In the genomic region with DNA sequence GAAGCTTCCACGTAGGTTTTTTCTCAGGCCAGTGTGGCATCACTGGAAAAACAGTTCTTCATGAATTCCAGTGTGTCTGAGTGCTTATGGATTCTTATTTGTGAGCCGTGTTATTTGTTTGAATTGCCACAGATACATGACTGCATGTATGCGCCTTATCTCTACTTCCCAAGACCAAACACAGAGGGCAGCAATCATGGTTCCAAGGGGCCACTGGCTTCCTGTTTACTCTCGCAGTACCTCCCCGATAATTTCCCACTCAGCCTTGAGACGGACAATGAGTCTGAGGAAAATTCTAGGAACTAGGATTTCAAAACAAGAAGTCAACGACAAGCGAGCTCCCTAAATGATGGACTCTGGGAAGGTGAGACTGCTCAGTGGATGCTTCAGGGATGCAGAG, we compare ENCODE assay signal across 26 mouse cellular contexts.
DNase-seq lines count a peak whose midpoint lies in the region; TF ChIP-seq lines count a peak whose summit lies in the region.
"Had no signal": no experiment of that assay in that cellular context is flagged by ENCODE, and none has a peak within 500 bp of the region (broad histone marks: within the 10 kb centered on the region; RNA-seq: fewer than 3 reads in every experiment).

No protein-coding gene starts in this region.

- no peaks in the 10 kb centered on the region for H3K27me3 ChIP-seq in kidney, adult 2 months (replicated peaks; ENCODE audit: control insufficient read depth, insufficient read depth, low read length)
- no peaks in the 10 kb centered on the region for H3K27me3 ChIP-seq in thymus, adult 2 months (ENCODE audit: control insufficient read depth, insufficient read depth, low read length)
- H3K27me3 ChIP-seq: CH12.LX; forebrain, embryonic 13.5 days; heart, embryonic 13.5 days; hindbrain, embryonic 13.5 days; Patski had no signal

- no peak for TF ChIP-seq POLR2A in kidney, adult 2 months (IDR thresholded peaks at IDR 0.05; ENCODE audit: low read depth, low read length)
- no peak for TF ChIP-seq POLR2A in lung, adult 2 months (IDR thresholded peaks at IDR 0.05; ENCODE audit: borderline replicate concordance, extremely low read depth, low read depth, low read length)
- no peak for TF ChIP-seq POLR2A in thymus, adult 2 months (IDR thresholded peaks at IDR 0.05; ENCODE audit: control insufficient read depth, extremely low read depth, insufficient read depth, low read length, poor library complexity)

- peaks cover 14% of the 10 kb centered on the region; the same call in 1 of the 2 replicates for H3K4me1 ChIP-seq in kidney, adult 2 months (ENCODE audit: control insufficient read depth, insufficient read depth, low read length)
- no peaks in the 10 kb centered on the region; the same call in 1 of the 2 replicates for H3K4me1 ChIP-seq in lung, adult 2 months (ENCODE audit: control insufficient read depth, insufficient read depth, low read length)
- no peaks in the 10 kb centered on the region for H3K4me1 ChIP-seq in thymus, adult 2 months (replicated peaks; ENCODE audit: control insufficient read depth, insufficient read depth, low read length)
- H3K4me1 ChIP-seq: forebrain, embryonic 13.5 days; heart, embryonic 10.5 days; heart, embryonic 13.5 days had no signal

- 0 out of 2 replicates have a peak overlapping the region, but pooled peaks have one; percentile 57 for H3K27ac ChIP-seq in kidney, adult 2 months (ENCODE audit: insufficient read depth, low read depth, low read length)
- H3K27ac ChIP-seq in thymus, adult 2 months (ENCODE audit: control insufficient read depth, insufficient read depth, low read length) = no peak overlapping the region
- H3K27ac ChIP-seq: forebrain, embryonic 10.5 days; forebrain, embryonic 13.5 days; heart, adult 2 months; heart, embryonic 10.5 days; heart, embryonic 13.5 days; hindbrain, embryonic 13.5 days had no signal

- 73% methylated on average over 8 of the region's 8 CpGs for WGBS in kidney, adult 2 months
- WGBS in lung, adult 2 months = 60% methylated on average over 8 of the region's 8 CpGs
- WGBS in thymus, adult 2 months = 80% methylated on average over 8 of the region's 8 CpGs

- TF ChIP-seq CTCF in kidney, adult 2 months (conservative IDR thresholded peaks at IDR 0.05; ENCODE audit: insufficient read depth, insufficient read length, low read depth, low read length) = no peak
- TF ChIP-seq CTCF in lung, adult 2 months (IDR thresholded peaks at IDR 0.05; ENCODE audit: insufficient read depth, low read length) = no peak
- no peak for TF ChIP-seq CTCF in thymus, adult 2 months (IDR thresholded peaks at IDR 0.05; ENCODE audit: borderline replicate concordance, control insufficient read depth, extremely low read depth, insufficient read depth, low read length, poor library complexity)

- DNase-seq in kidney, adult 2 months = no peak
- DNase-seq in kidney, postnatal 4 days = no peak
- peak; percentile 23 to 48 for DNase-seq in lung, adult 18-20 months
- no peak for DNase-seq in lung, adult 2 months
- DNase-seq in lung, postnatal 25 days (ENCODE audit: low spot score) = peak; percentile 45
- no peak for DNase-seq in thymus, adult 2 months
- DNase-seq in ovary, postnatal 36 days (ENCODE audit: low spot score) = no peak
- DNase-seq: adrenal gland, postnatal 10 days; adrenal gland, postnatal 36 days; B cell, adult 2 months; cerebellum, adult 18-20 months; cerebellum, adult 9-10 months; cerebellum, postnatal 14 days; gastrocnemius, postnatal 10 days; gastrocnemius, postnatal 36 days; heart, adult 2 months; heart, postnatal 14 days; heart, postnatal 4 days had no signal

- H3K4me3 ChIP-seq in kidney, adult 2 months (ENCODE audit: insufficient read depth, low read depth, low read length) = no peak overlapping the region
- H3K4me3 ChIP-seq in lung, adult 2 months (replicated peaks; ENCODE audit: extremely low read depth, low read depth, low read length) = no peak overlapping the region
- H3K4me3 ChIP-seq in thymus, adult 2 months (ENCODE audit: control insufficient read depth, insufficient read depth, low read length) = no peak overlapping the region
- H3K4me3 ChIP-seq: forebrain, embryonic 10.5 days; forebrain, embryonic 13.5 days; heart, adult 2 months; heart, embryonic 10.5 days; heart, embryonic 13.5 days; hindbrain, embryonic 13.5 days had no signal

- H3K36me3 ChIP-seq in kidney, adult 2 months (ENCODE audit: control insufficient read depth, insufficient read depth, low read length) = no peaks in the 10 kb centered on the region
- no peaks in the 10 kb centered on the region for H3K36me3 ChIP-seq in thymus, adult 2 months (ENCODE audit: control insufficient read depth, insufficient read depth, low read length)
- H3K36me3 ChIP-seq: forebrain, embryonic 10.5 days; G1E; heart, embryonic 10.5 days; heart, embryonic 13.5 days; hindbrain, embryonic 13.5 days had no signal

Comparison
In these comparisons a context has a peak if more than half of its experiments do, and no peak if none do; other contexts are left out.
1. DNase-seq: peak in lung, adult 18-20 months (2 of 2) and lung, postnatal 25 days (single experiment); none in kidney, adult 2 months (single experiment), kidney, postnatal 4 days (0 of 2), lung, adult 2 months (single experiment), thymus, adult 2 months (single experiment) and ovary, postnatal 36 days (single experiment).